Mouse (Mus musculus) limb, embryonic 11.5 days (tissue): ENCODE data around the gene Glcci1. TPM values are rescaled to one million over a fixed set of nuclear protein-coding genes. Genes with fewer than 3 reads are reported as not detected.
"Not testable (repeated sequence)": the region's sequence is repeated elsewhere in the genome, so short reads cannot be mapped to it uniquely, and the experiment has no call there.

Experiments used
- ATAC-seq: fragments of 200-750 bp; cut with Nextera tagmentation; 2 replicates; pipeline ENCODE4 v1.8.0; 2017; ENCODE audit warnings: low read depth; ENCODE audit not compliant: insufficient number of reproducible peaks, low FRiP score, low TSS enrichment
- DNase-seq: peaks from one replicate; pipeline ENCODE4 v3.0.0-alpha.2; 2015; ENCODE audit warnings: low spot score
- H3K27ac ChIP-seq: fragments of 300-500 bp; sonication (generic); replicated peaks from 2 replicates; pipeline ENCODE4 v1.5.1; 2014; ENCODE audit warnings: low read depth, mild to moderate bottlenecking, low read length
- H3K27me3 ChIP-seq: fragments of 300-500 bp; sonication (generic); 2 replicates; pipeline ENCODE4 v1.6.1; 2014; ENCODE audit warnings: mild to moderate bottlenecking, low read length, mixed read lengths; ENCODE audit not compliant: control insufficient read depth, insufficient read depth
- H3K36me3 ChIP-seq: fragments of 300-500 bp; sonication (generic); 2 replicates; pipeline ENCODE4 v1.6.1; 2014; ENCODE audit warnings: mild to moderate bottlenecking, low read length, moderate library complexity, mixed read lengths; ENCODE audit not compliant: control insufficient read depth, insufficient read depth
- H3K4me1 ChIP-seq: fragments of 300-500 bp; sonication (generic); 2 replicates; pipeline ENCODE4 v1.6.1; 2014; ENCODE audit warnings: low read length, mixed read lengths; ENCODE audit not compliant: control insufficient read depth, insufficient read depth
- H3K4me2 ChIP-seq: fragments of 300-500 bp; sonication (generic); 2 replicates; pipeline ENCODE4 v1.6.1; 2014; ENCODE audit warnings: low read depth, mild to moderate bottlenecking, moderate library complexity; ENCODE audit not compliant: severe bottlenecking
- H3K4me3 ChIP-seq: fragments of 300-500 bp; sonication (generic); 2 replicates; pipeline ENCODE4 v1.5.1; 2014; ENCODE audit warnings: low read depth, low read length
- H3K9ac ChIP-seq: fragments of 300-500 bp; sonication (generic); 2 replicates; pipeline ENCODE4 v1.6.1; 2014; ENCODE audit warnings: mild to moderate bottlenecking, low read length
- H3K9me3 ChIP-seq: fragments of 300-500 bp; sonication (generic); 2 replicates; pipeline ENCODE4 v1.6.1; 2016; ENCODE audit warnings: low read length; ENCODE audit not compliant: control insufficient read depth
- WGBS: fragments of 180-500 bp; shearing (Covaris S2); extraction: QIAGEN DNeasy Blood & Tissue Kit; methylation state at CpG from one replicate; pipeline ENCODE4 v1.1.7; 2014; 5-methylcytosine and 5-hydroxymethylcytosine counted together
- polyA plus RNA-seq: library from polyadenylated mRNA; unstranded; fragments of >200 nt; fragmentation: Nextera tagmentation; extraction: Ambion mirVana; gene quantifications from 2 replicates; pipeline ENCODE4 v1.2.1, GENCODE M21; 2014

The Glcci1 gene
- polyA plus RNA-seq, 1 experiment from 2014 or later: 24.4 TPM

- H3K9me3 ChIP-seq: no peaks in the 10 kb centered on the region
- H3K9ac ChIP-seq: no peak overlapping the region
- H3K4me1 ChIP-seq: peaks cover 7% of the 10 kb centered on the region; the same call in 1 of the 2 replicates
- ATAC-seq: no peak
- H3K4me3 ChIP-seq: peak overlapping the region; percentile 20; the same call in 1 of the 2 replicates
- peak overlapping the region; percentile 68 for H3K4me2 ChIP-seq
- peak; percentile 36 for DNase-seq
- H3K36me3 ChIP-seq: no peaks in the 10 kb centered on the region
- WGBS: 41% methylated on average over 8 of the region's 8 CpGs
- no peaks in the 10 kb centered on the region for H3K27me3 ChIP-seq
- no peak overlapping the region for H3K27ac ChIP-seq
Observed at GRCm38 (mm10) chr6:8512416-8512815, 3.0 kb downstream of the Glcci1 start.

GRCm38 (mm10) chr6:8519687-8520086 is 10.3 kb downstream of the Glcci1 start:
- ATAC-seq: no peak
- H3K9me3 ChIP-seq: no peaks in the 10 kb centered on the region
- no peaks in the 10 kb centered on the region for H3K4me1 ChIP-seq
- WGBS: 95% methylated on average over 3 of the region's 3 CpGs
- H3K27me3 ChIP-seq: no peaks in the 10 kb centered on the region
- no peak overlapping the region for H3K9ac ChIP-seq
- no peak overlapping the region for H3K27ac ChIP-seq
- no peak overlapping the region for H3K4me2 ChIP-seq
- H3K36me3 ChIP-seq: no peaks in the 10 kb centered on the region; the same call in 1 of the 2 replicates
- no peak for DNase-seq
- no peak overlapping the region for H3K4me3 ChIP-seq

GRCm38 (mm10) chr6:8521231-8521630 is 11.8 kb downstream of the Glcci1 start:
- no peak overlapping the region for H3K9ac ChIP-seq
- no peaks in the 10 kb centered on the region for H3K27me3 ChIP-seq
- DNase-seq (no peak), ATAC-seq (no peak)
- H3K36me3 ChIP-seq: no peaks in the 10 kb centered on the region; the same call in 1 of the 2 replicates
- H3K9me3 ChIP-seq: no peaks in the 10 kb centered on the region
- H3K27ac ChIP-seq: no peak overlapping the region
- 91% methylated on average over 4 of the region's 4 CpGs for WGBS
- no peaks in the 10 kb centered on the region for H3K4me1 ChIP-seq
- no peak overlapping the region for H3K4me2 ChIP-seq
- no peak overlapping the region for H3K4me3 ChIP-seq

GRCm38 (mm10) chr6:8524717-8525116 is 15.3 kb downstream of the Glcci1 start:
- Histone ChIP-seq H3K36me3 (no peaks in the 10 kb centered on the region; the same call in 1 of the 2 replicates), H3K9me3 (no peaks in the 10 kb centered on the region), H3K27me3 (no peaks in the 10 kb centered on the region), H3K4me3 (no peak overlapping the region), H3K4me2 (no peak overlapping the region), H3K9ac (no peak overlapping the region), H3K27ac (no peak overlapping the region), H3K4me1 (no peaks in the 10 kb centered on the region)
- DNase-seq (no peak), ATAC-seq (no peak)
- 91% methylated on average over 5 of the region's 5 CpGs for WGBS

- ATAC-seq (no peak), DNase-seq (no peak)
- Histone ChIP-seq H3K36me3 (no peaks in the 10 kb centered on the region), H3K27ac (no peak overlapping the region), H3K4me1 (no peaks in the 10 kb centered on the region), H3K4me3 (no peak overlapping the region), H3K9ac (no peak overlapping the region), H3K4me2 (no peak overlapping the region), H3K27me3 (no peaks in the 10 kb centered on the region), H3K9me3 (no peaks in the 10 kb centered on the region)
- WGBS: 86% methylated on average over 4 of the region's 4 CpGs
Observed at GRCm38 (mm10) chr6:8531104-8531894, 21.9 kb downstream of the Glcci1 start.

- Histone ChIP-seq H3K9ac (no peak overlapping the region), H3K9me3 (no peaks in the 10 kb centered on the region), H3K36me3 (no peaks in the 10 kb centered on the region), H3K27me3 (no peaks in the 10 kb centered on the region), H3K4me1 (no peaks in the 10 kb centered on the region), H3K4me2 (no peak overlapping the region), H3K27ac (no peak overlapping the region), H3K4me3 (no peak overlapping the region)
- 90% methylated on average over 2 of the region's 2 CpGs for WGBS
- no peak for DNase-seq
- no peak for ATAC-seq
Observed at GRCm38 (mm10) chr6:8536944-8537343, 27.5 kb downstream of the Glcci1 start.

GRCm38 (mm10) chr6:8541531-8541930 is 32.1 kb downstream of the Glcci1 start:
- H3K9me3 ChIP-seq, H3K27ac ChIP-seq, H3K4me2 ChIP-seq, H3K4me1 ChIP-seq, H3K27me3 ChIP-seq, H3K36me3 ChIP-seq, H3K9ac ChIP-seq, H3K4me3 ChIP-seq, ATAC-seq, DNase-seq: not testable (repeated sequence)
- WGBS: 86% methylated on average over 4 of the region's 4 CpGs

GRCm38 (mm10) chr6:8544822-8545221 is 35.4 kb downstream of the Glcci1 start:
- Histone ChIP-seq H3K9ac (no peak overlapping the region), H3K9me3 (no peaks in the 10 kb centered on the region), H3K4me1 (no peaks in the 10 kb centered on the region), H3K27ac (no peak overlapping the region), H3K27me3 (no peaks in the 10 kb centered on the region), H3K4me2 (no peak overlapping the region), H3K36me3 (no peaks in the 10 kb centered on the region), H3K4me3 (no peak overlapping the region)
- ATAC-seq (no peak), DNase-seq (no peak)
- 92% methylated on average over 5 of the region's 5 CpGs for WGBS
